Mouse (Mus musculus): ENCODE measurements at regions not wholly inside any gene's neighbourhood (a gene's known extent, or its start where the extent isn't known, plus 50 kb on each side); places are given as distances from the start of the nearest gene placed in this dataset.

- H3K4me3 ChIP-seq (replicated peaks) = no peak overlapping the region
- no peak for TF ChIP-seq FLI1 (IDR thresholded peaks at IDR 0.05; ENCODE audit: low read length)
- no peaks in the 10 kb centered on the region for H3K4me1 ChIP-seq
- H3K27me3 ChIP-seq (replicated peaks) = peaks cover 34% of the 10 kb centered on the region
- H3K9me3 ChIP-seq = peaks cover 19% of the 10 kb centered on the region
- H3K36me3 ChIP-seq (replicated peaks; ENCODE audit: low read length) = no peaks in the 10 kb centered on the region
Observed at GRCm38 (mm10) chr11:114220466-114220865, 153.6 kb upstream of the Sdk2 start.

GRCm38 (mm10) chr11:114218732-114219506, 152.1 kb upstream of the Sdk2 start:
- TF ChIP-seq FLI1 (IDR thresholded peaks at IDR 0.05; ENCODE audit: low read length) (no peak), GATA1 (IDR thresholded peaks at IDR 0.05; ENCODE audit: borderline replicate concordance, low read length) (no peak)
- Histone ChIP-seq H3K36me3 (replicated peaks; ENCODE audit: low read length) (no peaks in the 10 kb centered on the region), H3K27me3 (replicated peaks) (peaks cover 38% of the 10 kb centered on the region), H3K4me1 (no peaks in the 10 kb centered on the region), H3K4me3 (replicated peaks) (no peak overlapping the region), H3K9me3 (peaks cover 28% of the 10 kb centered on the region)

GRCm38 (mm10) chr11:114217245-114217757, 150.5 kb upstream of the Sdk2 start:
- no peak overlapping the region for H3K4me3 ChIP-seq (replicated peaks)
- H3K36me3 ChIP-seq (replicated peaks; ENCODE audit: low read length) = no peaks in the 10 kb centered on the region
- H3K4me1 ChIP-seq = no peaks in the 10 kb centered on the region
- TF ChIP-seq GATA1 (IDR thresholded peaks at IDR 0.05; ENCODE audit: borderline replicate concordance, low read length) (no peak), FLI1 (IDR thresholded peaks at IDR 0.05; ENCODE audit: low read length) (no peak)
- peaks cover 38% of the 10 kb centered on the region for H3K27me3 ChIP-seq (replicated peaks)
- peaks cover 17% of the 10 kb centered on the region for H3K9me3 ChIP-seq

- Histone ChIP-seq H3K27me3 (replicated peaks) (peaks cover 40% of the 10 kb centered on the region), H3K9me3 (peaks cover 14% of the 10 kb centered on the region; the same call in 1 of the 2 replicates), H3K4me3 (replicated peaks) (no peak overlapping the region), H3K36me3 (replicated peaks; ENCODE audit: low read length) (no peaks in the 10 kb centered on the region), H3K4me1 (no peaks in the 10 kb centered on the region)
- no peak for TF ChIP-seq GATA1 (IDR thresholded peaks at IDR 0.05; ENCODE audit: borderline replicate concordance, low read length)
- no peak for TF ChIP-seq FLI1 (IDR thresholded peaks at IDR 0.05; ENCODE audit: low read length)
Observed at GRCm38 (mm10) chr11:114216493-114216892, 149.6 kb upstream of the Sdk2 start.

DNA sequence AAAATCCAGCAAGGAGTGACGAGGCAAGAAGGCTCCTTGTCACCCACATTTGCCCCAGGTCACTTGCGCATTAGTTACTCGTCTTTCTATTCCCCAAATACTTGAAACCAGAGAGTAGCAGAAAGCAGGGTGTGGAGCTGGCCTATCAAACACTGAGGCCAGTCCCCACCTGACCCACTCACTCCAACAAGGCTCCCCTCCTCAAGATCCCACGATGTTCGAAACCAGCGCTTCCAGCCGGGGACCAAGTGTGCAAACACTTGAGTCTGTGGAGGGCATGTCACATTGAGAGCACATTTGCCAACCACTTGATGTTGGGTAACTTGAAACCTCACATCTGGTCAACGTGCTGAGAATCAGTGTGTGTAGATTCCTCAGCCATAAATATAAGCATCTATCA, 148.4 kb upstream of the Sdk2 start:
- no peaks in the 10 kb centered on the region for H3K4me1 ChIP-seq
- H3K27me3 ChIP-seq (replicated peaks) = peaks cover 40% of the 10 kb centered on the region
- peaks cover 14% of the 10 kb centered on the region; the same call in 1 of the 2 replicates for H3K9me3 ChIP-seq
- H3K36me3 ChIP-seq (replicated peaks; ENCODE audit: low read length) = no peaks in the 10 kb centered on the region
- H3K4me3 ChIP-seq (replicated peaks) = no peak overlapping the region
- TF ChIP-seq GATA1 (IDR thresholded peaks at IDR 0.05; ENCODE audit: borderline replicate concordance, low read length) = no peak
- no peak for TF ChIP-seq FLI1 (IDR thresholded peaks at IDR 0.05; ENCODE audit: low read length)

DNA sequence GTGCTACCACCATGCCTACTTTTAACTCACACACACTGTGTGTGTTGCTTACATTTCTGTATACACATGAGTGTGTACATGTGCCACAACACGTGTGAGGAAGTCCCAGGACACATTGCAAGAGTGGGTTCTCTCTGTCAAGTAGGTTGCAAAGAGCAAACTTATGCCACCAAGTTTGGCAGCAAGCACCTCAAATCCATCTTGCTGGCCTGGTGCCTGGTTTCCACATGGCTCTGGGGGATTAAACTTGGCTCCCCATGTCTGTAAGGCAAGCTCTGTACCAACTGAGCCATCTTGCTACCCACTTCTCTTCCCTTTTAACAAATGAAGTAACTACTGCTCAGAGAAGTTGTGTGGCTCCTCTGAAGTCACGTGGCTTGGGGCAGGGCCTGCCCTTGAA, 145.3 kb upstream of the Sdk2 start:
- Histone ChIP-seq H3K4me3 (replicated peaks) (no peak overlapping the region), H3K9me3 (peaks cover 10% of the 10 kb centered on the region; the same call in 1 of the 2 replicates), H3K36me3 (replicated peaks; ENCODE audit: low read length) (no peaks in the 10 kb centered on the region), H3K27me3 (replicated peaks) (peaks cover 18% of the 10 kb centered on the region), H3K4me1 (no peaks in the 10 kb centered on the region)
- no peak for TF ChIP-seq FLI1 (IDR thresholded peaks at IDR 0.05; ENCODE audit: low read length)

GRCm38 (mm10) chr11:114205192-114205591, 138.3 kb upstream of the Sdk2 start:
- Histone ChIP-seq H3K36me3 (replicated peaks; ENCODE audit: low read length) (no peaks in the 10 kb centered on the region), H3K27me3 (replicated peaks) (peaks cover 4% of the 10 kb centered on the region), H3K9me3 (peaks cover 45% of the 10 kb centered on the region), H3K4me1 (no peaks in the 10 kb centered on the region), H3K4me3 (replicated peaks) (no peak overlapping the region)
- TF ChIP-seq FLI1 (IDR thresholded peaks at IDR 0.05; ENCODE audit: low read length) (no peak), GATA1 (IDR thresholded peaks at IDR 0.05; ENCODE audit: borderline replicate concordance, low read length) (no peak)

- peaks cover 10% of the 10 kb centered on the region for H3K27me3 ChIP-seq (replicated peaks)
- H3K9me3 ChIP-seq = peaks cover 45% of the 10 kb centered on the region
- TF ChIP-seq FLI1 (IDR thresholded peaks at IDR 0.05; ENCODE audit: low read length) (no peak), GATA1 (IDR thresholded peaks at IDR 0.05; ENCODE audit: borderline replicate concordance, low read length) (no peak)
- no peaks in the 10 kb centered on the region for H3K36me3 ChIP-seq (replicated peaks; ENCODE audit: low read length)
- peaks cover 4% of the 10 kb centered on the region; the same call in 1 of the 2 replicates for H3K4me1 ChIP-seq
- H3K4me3 ChIP-seq (replicated peaks) = no peak overlapping the region
Observed at GRCm38 (mm10) chr11:114203416-114203815, 136.6 kb upstream of the Sdk2 start.

GRCm38 (mm10) chr11:114202486-114202885, 135.6 kb upstream of the Sdk2 start:
- Histone ChIP-seq H3K9me3 (peaks cover 45% of the 10 kb centered on the region), H3K4me1 (peaks cover 6% of the 10 kb centered on the region; the same call in 1 of the 2 replicates), H3K4me3 (replicated peaks) (no peak overlapping the region), H3K27me3 (replicated peaks) (peaks cover 10% of the 10 kb centered on the region), H3K36me3 (replicated peaks; ENCODE audit: low read length) (no peaks in the 10 kb centered on the region)
- TF ChIP-seq GATA1 (IDR thresholded peaks at IDR 0.05; ENCODE audit: borderline replicate concordance, low read length) = no peak
- no peak for TF ChIP-seq FLI1 (IDR thresholded peaks at IDR 0.05; ENCODE audit: low read length)

GRCm38 (mm10) chr11:114199081-114199586, 132.3 kb upstream of the Sdk2 start:
- Histone ChIP-seq H3K9me3 (peaks cover 30% of the 10 kb centered on the region), H3K36me3 (replicated peaks; ENCODE audit: low read length) (no peaks in the 10 kb centered on the region), H3K27me3 (replicated peaks) (peaks cover 10% of the 10 kb centered on the region), H3K4me1 (peaks cover 6% of the 10 kb centered on the region; the same call in 1 of the 2 replicates), H3K4me3 (replicated peaks) (no peak overlapping the region)
- TF ChIP-seq FLI1 (IDR thresholded peaks at IDR 0.05; ENCODE audit: low read length) (no peak), GATA1 (IDR thresholded peaks at IDR 0.05; ENCODE audit: borderline replicate concordance, low read length) (no peak)
